Mouse (Mus musculus): ENCODE results near the gene Mrps10.

DNA sequence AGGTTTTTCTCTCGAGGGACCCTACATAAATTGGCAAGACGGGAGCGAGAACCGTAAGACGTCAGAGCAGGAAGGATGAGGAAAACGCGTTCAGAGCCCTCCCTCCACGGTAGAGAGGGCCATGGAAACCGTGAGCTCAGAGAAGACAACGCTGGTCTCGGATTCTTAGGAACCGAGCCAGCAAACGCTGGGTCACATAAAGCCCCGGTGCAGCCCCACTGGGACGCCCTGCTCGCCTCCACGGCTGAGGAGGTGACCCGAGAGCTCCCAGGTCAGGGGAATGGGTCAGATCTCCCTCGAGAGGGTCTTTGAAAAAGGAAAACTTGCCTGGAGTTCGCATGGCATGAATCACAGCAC lies 378 bp downstream of the Mrps10 start:
- TF ChIP-seq POLR2A (IDR thresholded peaks at IDR 0.05; ENCODE audit: borderline replicate concordance, insufficient read depth, low read length) (no peak), CTCF (IDR thresholded peaks at IDR 0.05; ENCODE audit: borderline replicate concordance, insufficient read depth, low read depth, low read length) (no peak)

Data from cerebellum, adult 2 months (tissue).